8 mouse cellular contexts compared by ENCODE assay signal in genomic region chr15:85036566-85037342, GRCm38 (mm10). TPM values are rescaled to one million over a fixed set of nuclear protein-coding genes. Genes with fewer than 3 reads are reported as not detected.
DNase-seq lines count a peak whose midpoint lies in the region; ATAC-seq and TF ChIP-seq lines count a peak whose summit lies in the region.

No protein-coding gene starts in this region.

- H3K36me3 ChIP-seq in hindbrain, postnatal 0 days (ENCODE audit: insufficient read depth, low read length): no peaks in the 10 kb centered on the region

- H3K4me1 ChIP-seq in hindbrain, postnatal 0 days (ENCODE audit: insufficient read depth, low read length): peaks cover 19% of the 10 kb centered on the region

- H3K4me3 ChIP-seq in hindbrain, postnatal 0 days (ENCODE audit: low read length): peak overlapping the region; percentile 80
- peak overlapping the region; percentile 70 for H3K4me3 ChIP-seq in left cerebral cortex, adult 2 months

- no peaks in the 10 kb centered on the region for H3K27me3 ChIP-seq in hindbrain, postnatal 0 days (ENCODE audit: insufficient read depth, low read length)

- intact Hi-C loops in left cerebral cortex, adult 2 months (cut with DNase I): no loop called here

- peak overlapping the region; percentile 93 for H3K4me2 ChIP-seq in hindbrain, postnatal 0 days (ENCODE audit: low read depth, low read length)

- no peaks in the 10 kb centered on the region for H3K9me3 ChIP-seq in hindbrain, postnatal 0 days (ENCODE audit: low read length)

- no peak for TF ChIP-seq CTCF in hindbrain, postnatal 0 days (IDR thresholded peaks at IDR 0.05; ENCODE audit: low read depth)
- no peak; the same call in 1 of the 2 replicates for TF ChIP-seq CTCF in left cerebral cortex, adult 2 months (IDR thresholded peaks at IDR 0.05)

- peak; percentile 98 for DNase-seq in T-cell, adult 2 months (ENCODE audit: low spot score)
- DNase-seq in cerebellum, postnatal 36 days: peak; percentile 98
- DNase-seq in gastrocnemius, adult 18-20 months (ENCODE audit: low spot score): peak; percentile 98
- DNase-seq in hindbrain, postnatal 0 days (ENCODE audit: low spot score): peak; percentile 99
- peak; percentile 98 for DNase-seq in left cerebral cortex, adult 2 months (ENCODE audit: extremely low spot score in 1 of 2, low spot score in 2 of 2)
- peak; percentile 97 to 98 for DNase-seq in right cerebral cortex, adult 2 months (ENCODE audit: low spot score in 2 of 2)
- peak; percentile 98 for DNase-seq in urinary bladder, postnatal 14 days (ENCODE audit: low spot score)

- peak overlapping the region; percentile 85 for H3K9ac ChIP-seq in hindbrain, postnatal 0 days (replicated peaks; ENCODE audit: low read length)

- ATAC-seq in hindbrain, postnatal 0 days: peak; percentile 96
- peak; percentile 93 for ATAC-seq in megakaryocyte, adult 5-6 weeks (ENCODE audit: poor library complexity, severe bottlenecking)

- H3K27ac ChIP-seq in hindbrain, postnatal 0 days: peak overlapping the region; percentile 76
- H3K27ac ChIP-seq in left cerebral cortex, adult 2 months: peak overlapping the region; percentile 84

- under 1% methylated on average over 56 of the region's 75 CpGs for WGBS in hindbrain, postnatal 0 days

RNA-seq across cellular contexts. Expression of gene Fam118a, which starts 8.0 kb away (rescaled TPM):
- 1 to 10 TPM; 3.9 to 4.5 TPM for total RNA-seq in gastrocnemius, adult 18-20 months (2021)
- 16.0 and 18.2 TPM in 2 replicates for total RNA-seq in hindbrain, postnatal 0 days (2014; rRNA removed)
- polyA plus RNA-seq in hindbrain, postnatal 0 days (2015; fragmentation: Nextera tagmentation; extraction: Ambion mirVana): 29.0 and 30.3 TPM in 2 replicates
- 10 to 100 TPM; 24.4 to 25.3 TPM for total RNA-seq in left cerebral cortex, adult 2 months (2021)
- 8.4 and 9.9 TPM in 2 replicates for total RNA-seq in megakaryocyte, adult 5-6 weeks (2015)
- 7.5 and 8.8 TPM in 2 replicates for total RNA-seq in megakaryocyte, adult 5-6 weeks (2017)

RNA-seq across cellular contexts. Expression of gene Upk3a, which starts 19.8 kb away (rescaled TPM):
- not detected for total RNA-seq in gastrocnemius, adult 18-20 months (2021)
- total RNA-seq in hindbrain, postnatal 0 days (2014; rRNA removed): 1.0 and 6.5 TPM in 2 replicates
- 2.2 and 2.6 TPM in 2 replicates for polyA plus RNA-seq in hindbrain, postnatal 0 days (2015; fragmentation: Nextera tagmentation; extraction: Ambion mirVana)
- not detected for total RNA-seq in left cerebral cortex, adult 2 months (2021)
- total RNA-seq in megakaryocyte, adult 5-6 weeks (2015): not detected in 2 replicates
- not detected in 2 replicates for total RNA-seq in megakaryocyte, adult 5-6 weeks (2017)

RNA-seq across cellular contexts. Expression of gene 5031439G07Rik, which starts 48.4 kb away (rescaled TPM):
- 10 to 100 TPM; 79.2 to 99.4 TPM for total RNA-seq in gastrocnemius, adult 18-20 months (2021)
- total RNA-seq in hindbrain, postnatal 0 days (2014; rRNA removed): 123 and 127 TPM in 2 replicates
- polyA plus RNA-seq in hindbrain, postnatal 0 days (2015; fragmentation: Nextera tagmentation; extraction: Ambion mirVana): 23.0 and 23.6 TPM in 2 replicates
- total RNA-seq in left cerebral cortex, adult 2 months (2021): 10 to 100 TPM; 72.8 to 94.8 TPM
- 48.7 and 48.8 TPM in 2 replicates for total RNA-seq in megakaryocyte, adult 5-6 weeks (2015)
- total RNA-seq in megakaryocyte, adult 5-6 weeks (2017): 65.3 and 73.5 TPM in 2 replicates

Comparison
In these comparisons a context has a peak if more than half of its experiments do, and no peak if none do; other contexts are left out.
1. Peak in every context shown above with its lines: DNase-seq, ATAC-seq, H3K4me3 ChIP-seq and H3K27ac ChIP-seq.